Mouse (Mus musculus): ENCODE results near the gene Slc9a8. TPM values are rescaled to one million over a fixed set of nuclear protein-coding genes. Genes with fewer than 3 reads are reported as not detected.

The Slc9a8 gene
- polyA plus RNA-seq, 1 experiment from 2014 or later = 9.3 TPM

- ATAC-seq = no peak
These were observed 37.8 kb downstream of the Slc9a8 start for GRCm38 (mm10) chr2:167459071-167459865.

GRCm38 (mm10) chr2:167462954-167463353 lies 41.4 kb downstream of the Slc9a8 start:
- TF ChIP-seq CTCF (IDR thresholded peaks at IDR 0.05; ENCODE audit: low read depth) (peak; percentile 96), EP300 (IDR thresholded peaks at IDR 0.05; ENCODE audit: low read depth) (no peak)
- Histone ChIP-seq H3K9me3 (ENCODE audit: low read length) (no peaks in the 10 kb centered on the region), H3K4me2 (ENCODE audit: low read depth, low read length) (no peak overlapping the region), H3K36me3 (replicated peaks; ENCODE audit: insufficient read depth, low read length) (peaks cover 42% of the 10 kb centered on the region), H3K27me3 (ENCODE audit: insufficient read depth, low read length) (no peaks in the 10 kb centered on the region), H3K4me3 (ENCODE audit: low read depth, low read length) (no peak overlapping the region), H3K27ac (ENCODE audit: low read depth) (no peak overlapping the region), H3K4me1 (ENCODE audit: insufficient read depth) (no peaks in the 10 kb centered on the region), H3K9ac (replicated peaks) (no peak overlapping the region)
- ATAC-seq (peak; percentile 65; the same call in 1 of the 2 replicates), DNase-seq (peak; percentile 77)
- WGBS (ENCODE audit: insufficient replicate concordance) = 65% methylated on average over 6 of the region's 6 CpGs

More at GRCm38 (mm10) chr2:167459071-167459865, 37.8 kb downstream of the Slc9a8 start:
- WGBS (ENCODE audit: insufficient replicate concordance) = 90% methylated on average over 6 of the region's 6 CpGs
- peaks cover 46% of the 10 kb centered on the region for H3K36me3 ChIP-seq (replicated peaks; ENCODE audit: insufficient read depth, low read length)
- TF ChIP-seq CTCF (IDR thresholded peaks at IDR 0.05; ENCODE audit: low read depth) (no peak), EP300 (IDR thresholded peaks at IDR 0.05; ENCODE audit: low read depth) (no peak)
- no peak overlapping the region for H3K4me2 ChIP-seq (ENCODE audit: low read depth, low read length)
- H3K4me1 ChIP-seq (ENCODE audit: insufficient read depth) = no peaks in the 10 kb centered on the region
- H3K27ac ChIP-seq (ENCODE audit: low read depth) = no peak overlapping the region
- DNase-seq = no peak
- no peaks in the 10 kb centered on the region for H3K27me3 ChIP-seq (ENCODE audit: insufficient read depth, low read length)
- no peak overlapping the region for H3K4me3 ChIP-seq (ENCODE audit: low read depth, low read length)
- no peaks in the 10 kb centered on the region for H3K9me3 ChIP-seq (ENCODE audit: low read length)
- no peak overlapping the region for H3K9ac ChIP-seq (replicated peaks)

- no peak for ATAC-seq
- whole genome bisulfite sequencing (ENCODE audit: insufficient replicate concordance) = 87% methylated on average over 5 of the region's 5 CpGs
- no peak for TF ChIP-seq CTCF (IDR thresholded peaks at IDR 0.05; ENCODE audit: low read depth)
- no peak for TF ChIP-seq EP300 (IDR thresholded peaks at IDR 0.05; ENCODE audit: low read depth)
- Histone ChIP-seq H3K9me3 (ENCODE audit: low read length) (no peaks in the 10 kb centered on the region), H3K27ac (ENCODE audit: low read depth) (no peak overlapping the region), H3K9ac (replicated peaks) (no peak overlapping the region), H3K36me3 (replicated peaks; ENCODE audit: insufficient read depth, low read length) (peaks cover 37% of the 10 kb centered on the region), H3K27me3 (ENCODE audit: insufficient read depth, low read length) (no peaks in the 10 kb centered on the region), H3K4me2 (ENCODE audit: low read depth, low read length) (no peak overlapping the region), H3K4me3 (ENCODE audit: low read depth, low read length) (no peak overlapping the region), H3K4me1 (ENCODE audit: insufficient read depth) (no peaks in the 10 kb centered on the region)
- DNase-seq = no peak
These were observed 42.3 kb downstream of the Slc9a8 start for GRCm38 (mm10) chr2:167463802-167464201.

- no peak overlapping the region for H3K9ac ChIP-seq (replicated peaks)
- H3K4me3 ChIP-seq (ENCODE audit: low read depth, low read length) = no peak overlapping the region
- ATAC-seq (no peak), DNase-seq (no peak)
- no peak overlapping the region for H3K27ac ChIP-seq (ENCODE audit: low read depth)
- H3K36me3 ChIP-seq (replicated peaks; ENCODE audit: insufficient read depth, low read length) = peaks cover 34% of the 10 kb centered on the region
- H3K9me3 ChIP-seq (ENCODE audit: low read length) = no peaks in the 10 kb centered on the region
- 83% methylated on average over 3 of the region's 3 CpGs for WGBS (ENCODE audit: insufficient replicate concordance)
- no peaks in the 10 kb centered on the region for H3K4me1 ChIP-seq (ENCODE audit: insufficient read depth)
- no peaks in the 10 kb centered on the region for H3K27me3 ChIP-seq (ENCODE audit: insufficient read depth, low read length)
- TF ChIP-seq CTCF (IDR thresholded peaks at IDR 0.05; ENCODE audit: low read depth) = no peak
- no peak for TF ChIP-seq EP300 (IDR thresholded peaks at IDR 0.05; ENCODE audit: low read depth)
- no peak overlapping the region for H3K4me2 ChIP-seq (ENCODE audit: low read depth, low read length)
These were observed 44.4 kb downstream of the Slc9a8 start for GRCm38 (mm10) chr2:167465951-167466350.

GRCm38 (mm10) chr2:167467214-167467613 lies 45.7 kb downstream of the Slc9a8 start:
- no peaks in the 10 kb centered on the region for H3K4me1 ChIP-seq (ENCODE audit: insufficient read depth)
- no peak overlapping the region for H3K4me2 ChIP-seq (ENCODE audit: low read depth, low read length)
- 64% methylated on average over 5 of the region's 5 CpGs for WGBS (ENCODE audit: insufficient replicate concordance)
- no peaks in the 10 kb centered on the region for H3K9me3 ChIP-seq (ENCODE audit: low read length)
- TF ChIP-seq EP300 (IDR thresholded peaks at IDR 0.05; ENCODE audit: low read depth) = no peak
- TF ChIP-seq CTCF (IDR thresholded peaks at IDR 0.05; ENCODE audit: low read depth) = no peak
- peaks cover 45% of the 10 kb centered on the region for H3K36me3 ChIP-seq (replicated peaks; ENCODE audit: insufficient read depth, low read length)
- DNase-seq (no peak), ATAC-seq (peak; percentile 42; the same call in 1 of the 2 replicates)
- no peak overlapping the region for H3K9ac ChIP-seq (replicated peaks)
- no peak overlapping the region for H3K4me3 ChIP-seq (ENCODE audit: low read depth, low read length)
- no peaks in the 10 kb centered on the region for H3K27me3 ChIP-seq (ENCODE audit: insufficient read depth, low read length)
- H3K27ac ChIP-seq (ENCODE audit: low read depth) = no peak overlapping the region

GRCm38 (mm10) chr2:167468444-167468843 lies 46.9 kb downstream of the Slc9a8 start:
- no peaks in the 10 kb centered on the region for H3K4me1 ChIP-seq (ENCODE audit: insufficient read depth)
- no peak overlapping the region for H3K4me3 ChIP-seq (ENCODE audit: low read depth, low read length)
- no peak overlapping the region for H3K9ac ChIP-seq (replicated peaks)
- 89% methylated on average over 6 of the region's 6 CpGs for WGBS (ENCODE audit: insufficient replicate concordance)
- H3K36me3 ChIP-seq (replicated peaks; ENCODE audit: insufficient read depth, low read length) = peaks cover 54% of the 10 kb centered on the region
- no peak overlapping the region for H3K27ac ChIP-seq (ENCODE audit: low read depth)
- DNase-seq (no peak), ATAC-seq (no peak)
- no peaks in the 10 kb centered on the region for H3K27me3 ChIP-seq (ENCODE audit: insufficient read depth, low read length)
- no peak for TF ChIP-seq EP300 (IDR thresholded peaks at IDR 0.05; ENCODE audit: low read depth)
- peak; percentile 41 for TF ChIP-seq CTCF (IDR thresholded peaks at IDR 0.05; ENCODE audit: low read depth)
- no peaks in the 10 kb centered on the region for H3K9me3 ChIP-seq (ENCODE audit: low read length)
- no peak overlapping the region for H3K4me2 ChIP-seq (ENCODE audit: low read depth, low read length)

All from liver, postnatal 0 days (tissue).